Mouse (Mus musculus) left cerebral cortex, postnatal 25 days (tissue): ENCODE data around the gene Slc17a6. TPM values are rescaled to one million over a fixed set of nuclear protein-coding genes. Genes with fewer than 3 reads are reported as not detected.
"Not testable (repeated sequence)": the region's sequence is repeated elsewhere in the genome, so short reads cannot be mapped to it uniquely, and the experiment has no call there.

Experiments
- DNase-seq, 2 experiments: peaks; one replicate each; pipeline ENCODE4 v3.0.0; 2022; ENCODE audit warnings: low spot score in 2 of 2, mixed read lengths in 1 of 2
- intact Hi-C: fragments of 180-260 bp; cut with DNase I; formaldehyde crosslinking; loops from one replicate; pipeline ENCODE4 v1.15.1; 2025
- total RNA-seq, 2 experiments: library from RNA; stranded (reverse); gene quantifications; 2 replicates each; pipeline ENCODE4 v1.2.3; 2021

The Slc17a6 gene
- total RNA-seq, 2 experiments from 2014 or later = 31.1 to 33.8 TPM

DNA sequence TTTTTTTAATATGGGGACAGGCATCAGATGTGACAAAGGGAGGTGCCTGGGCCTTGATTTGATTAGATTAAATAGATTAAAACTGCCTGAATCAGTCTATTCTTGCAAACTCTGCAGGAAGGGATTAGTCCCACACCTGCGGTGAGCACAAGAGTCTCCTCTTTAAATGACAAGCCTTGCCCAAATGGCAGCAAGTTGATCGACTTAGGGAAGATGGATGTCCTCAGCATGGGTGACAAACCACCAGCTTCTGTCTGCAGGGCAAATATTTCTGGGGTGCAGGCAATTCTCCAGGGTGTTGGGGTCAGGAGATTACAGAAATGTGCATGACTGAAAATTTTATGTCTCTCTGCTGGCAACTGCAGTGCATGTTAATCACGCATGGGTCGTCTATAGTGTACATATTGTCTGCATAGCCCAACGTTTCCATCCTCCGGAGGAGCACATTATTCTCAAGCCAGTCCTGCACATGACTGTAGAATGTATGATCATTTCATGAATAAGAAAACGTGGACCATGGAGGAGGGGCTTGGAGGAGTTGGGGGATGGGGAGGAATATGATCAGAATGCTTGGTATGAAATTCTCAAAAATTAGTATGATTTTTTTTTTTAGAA, 11.5 kb downstream of the Slc17a6 start:
- no peak for DNase-seq
- intact Hi-C loops = loop anchor here (10.0 kb wide), 1 partner anchor 1949 kb away; no protein-coding TSS in a partner anchor

DNA sequence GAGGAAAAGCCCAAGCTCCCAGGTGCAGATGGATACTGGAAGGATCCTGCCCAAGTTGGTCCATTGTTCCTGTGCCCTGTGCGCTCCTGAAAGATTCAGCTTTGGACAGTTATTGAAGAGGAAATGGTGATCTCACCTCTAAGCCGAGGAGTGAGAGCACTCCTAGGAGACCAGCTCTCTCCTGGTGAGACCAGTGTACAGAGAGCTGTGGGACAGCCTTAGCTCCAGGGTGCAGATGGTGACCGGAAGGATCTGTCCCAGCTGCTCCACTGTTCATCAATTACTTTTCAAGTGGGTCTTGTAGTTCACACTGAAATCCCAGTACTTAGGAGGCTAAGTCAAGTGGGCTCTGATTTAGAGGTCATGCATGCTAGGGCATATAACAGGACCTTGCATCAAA, 35.3 kb downstream of the Slc17a6 start:
- DNase-seq = no peak
- intact Hi-C loops = no loop called here

DNA sequence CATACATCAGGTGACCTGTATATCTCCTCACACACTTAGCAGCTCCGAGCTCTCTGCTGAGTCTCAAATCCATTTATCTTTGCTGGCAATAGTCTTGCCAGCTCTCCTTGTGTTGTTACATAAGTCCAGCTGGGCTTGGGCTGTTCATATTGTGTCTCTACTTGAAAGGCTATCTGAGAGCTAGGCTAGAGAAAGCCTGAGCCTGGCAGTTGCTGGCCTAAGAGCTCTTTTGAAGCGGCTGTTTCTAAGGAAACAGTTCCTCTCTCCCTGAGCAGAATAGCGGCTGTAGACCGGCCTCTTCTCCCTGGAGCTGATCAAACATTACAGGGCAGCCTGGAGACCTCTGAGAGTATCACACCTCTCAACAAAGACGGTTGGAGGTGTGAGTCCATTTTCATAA, 40.6 kb downstream of the Slc17a6 start:
- DNase-seq = peak; percentile 3 to 4
- intact Hi-C loops = no loop called here

- intact Hi-C loops = no loop called here
- no peak for DNase-seq
These were observed 71.9 kb downstream of the Slc17a6 start for GRCm38 (mm10) chr7:51693539-51694217.

DNA sequence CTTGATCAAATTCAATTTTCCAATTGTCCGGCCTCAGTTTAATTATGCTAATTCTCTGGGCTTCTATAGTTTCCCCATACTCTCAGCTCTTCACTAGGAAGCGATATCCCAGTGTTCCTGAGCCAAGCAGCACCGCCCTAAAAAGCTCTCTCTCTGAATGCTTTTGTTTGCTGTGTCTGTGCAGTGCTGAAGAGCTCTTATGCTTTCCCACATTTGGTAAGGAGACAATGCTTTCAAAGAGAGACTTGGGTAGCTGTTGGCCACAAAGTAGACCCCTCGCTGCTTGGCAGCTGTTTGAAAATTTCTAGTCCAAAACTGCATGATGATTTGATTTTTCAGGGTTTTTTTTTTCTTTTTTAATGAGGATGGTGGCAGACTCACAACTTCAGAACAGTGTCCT, 72.6 kb downstream of the Slc17a6 start:
- intact Hi-C loops = no loop called here
- DNase-seq = no peak

DNA sequence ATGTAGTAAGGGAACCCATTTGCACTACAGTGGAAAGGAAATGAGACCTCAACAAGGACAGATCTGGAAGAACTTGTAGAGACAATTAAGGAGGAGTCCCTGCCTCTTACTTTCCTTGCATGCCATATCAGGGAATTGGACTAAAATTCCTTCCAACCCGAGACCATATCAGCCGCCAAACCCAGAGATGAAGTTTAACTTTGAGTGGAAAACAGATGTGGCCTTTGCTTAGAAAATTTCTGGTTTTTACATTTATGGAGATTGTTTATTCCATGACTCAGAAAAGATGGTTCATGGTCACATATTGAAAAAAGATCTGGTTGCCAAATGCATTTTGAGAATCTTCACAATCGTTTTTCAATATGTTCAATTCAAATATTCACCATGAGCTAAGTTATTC, 87.7 kb downstream of the Slc17a6 start:
- intact Hi-C loops = no loop called here
- no peak for DNase-seq

DNA sequence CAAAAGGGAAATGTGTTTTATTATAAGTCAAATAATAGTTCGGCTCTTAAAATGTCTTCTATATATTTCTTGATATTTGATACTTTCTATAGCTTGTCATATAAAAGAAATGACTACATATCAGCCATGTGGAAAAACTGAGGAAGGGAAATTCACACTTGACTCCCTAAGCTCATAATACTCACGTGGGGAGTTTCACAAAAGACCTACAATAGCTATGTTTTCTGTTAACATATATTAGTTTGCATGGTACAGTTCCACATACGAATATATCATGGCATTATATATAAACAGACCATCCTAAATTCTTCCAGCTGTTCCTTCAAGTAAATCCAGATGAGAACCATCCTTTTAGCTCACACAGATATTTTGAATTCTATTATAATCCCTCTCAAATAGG, 88.5 kb downstream of the Slc17a6 start:
- DNase-seq, intact Hi-C loops: not testable (repeated sequence)

GRCm38 (mm10) chr7:51715771-51716170, 94.0 kb downstream of the Slc17a6 start:
- no peak for DNase-seq
- intact Hi-C loops = no loop called here

Other genes starting within 250 kb of the Slc17a6 start
- gene Ano5, start 111.0 kb upstream of the Slc17a6 start, total RNA-seq = under 1 TPM; 0.48 to 0.53 TPM
- 10 to 100 TPM; 16.1 to 21.6 TPM for gene Gas2, start 240.0 kb downstream of the Slc17a6 start, total RNA-seq
- 1 to 10 TPM; 3.6 to 4.3 TPM for gene Fancf, start 240.3 kb downstream of the Slc17a6 start, total RNA-seq